Mouse (Mus musculus): ENCODE measurements at regions not wholly inside any gene's neighbourhood (a gene's known extent, or its start where the extent isn't known, plus 50 kb on each side); places are given as distances from the start of the nearest gene placed in this dataset.

GRCm38 (mm10) chr4:105527316-105527715 is 262.4 kb upstream of the Gm12728 start:
- Histone ChIP-seq H3K36me3 (replicated peaks; ENCODE audit: control insufficient read depth, insufficient read depth, low read depth, low read length) (no peaks in the 10 kb centered on the region), H3K9me3 (replicated peaks; ENCODE audit: control insufficient read depth, low read length) (no peaks in the 10 kb centered on the region), H3K27me3 (ENCODE audit: control insufficient read depth, insufficient read depth, low read length) (no peaks in the 10 kb centered on the region), H3K4me1 (ENCODE audit: control insufficient read depth, insufficient read depth, low read length) (no peaks in the 10 kb centered on the region), H3K4me2 (ENCODE audit: low read depth, low read length) (no peak overlapping the region), H3K4me3 (ENCODE audit: low read depth, low read length) (no peak overlapping the region), H3K9ac (replicated peaks; ENCODE audit: low read length) (no peak overlapping the region), H3K27ac (replicated peaks; ENCODE audit: low read depth, low read length) (no peak overlapping the region)
- 85% methylated on average over 3 of the region's 3 CpGs for WGBS
- DNase-seq (ENCODE audit: low spot score), result no peak
- ATAC-seq (replicated peaks; ENCODE audit: insufficient number of reproducible peaks, low FRiP score, low TSS enrichment, low read depth), result no peak

DNA sequence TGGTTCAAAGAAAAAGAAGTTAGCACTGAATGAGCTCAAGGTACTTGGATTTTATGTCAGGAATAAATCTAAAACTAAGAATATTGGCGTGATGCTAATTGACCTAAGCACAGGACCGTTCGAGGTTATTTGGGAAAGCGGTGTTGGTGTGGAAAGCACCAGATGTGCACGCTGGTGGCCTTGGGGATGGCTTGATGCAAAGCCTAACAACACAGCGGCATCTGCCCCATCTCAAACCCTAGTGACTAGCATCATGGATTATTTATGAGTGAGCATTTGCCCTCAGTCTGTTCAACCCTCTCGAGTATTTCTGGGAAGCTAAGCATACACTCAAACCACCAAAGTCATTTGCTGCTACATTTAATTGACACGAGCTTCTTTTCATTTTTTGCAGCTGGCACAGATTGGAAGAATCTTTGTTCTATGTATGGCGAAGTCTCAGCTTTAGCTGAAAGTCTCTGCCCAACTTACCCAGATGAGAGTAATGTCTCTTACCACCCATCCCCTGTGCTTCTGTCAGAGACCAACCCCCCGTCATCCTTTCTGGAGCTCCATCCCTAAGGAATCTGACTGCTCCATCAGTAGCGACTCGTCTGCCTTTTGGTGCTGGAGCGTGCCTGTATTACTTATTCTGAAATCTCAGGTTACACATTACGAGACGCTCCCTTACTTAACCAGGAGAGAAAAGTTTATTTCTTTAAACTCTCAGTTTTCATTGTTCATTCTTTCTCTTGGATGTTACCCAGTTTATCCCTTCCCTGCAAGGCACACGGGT is 257.8 kb upstream of the Gm12728 start:
- WGBS, result 71% methylated on average over 16 of the region's 16 CpGs
- ATAC-seq (replicated peaks; ENCODE audit: insufficient number of reproducible peaks, low FRiP score, low TSS enrichment, low read depth) (no peak), DNase-seq (ENCODE audit: low spot score) (no peak)
- Histone ChIP-seq H3K4me1 (ENCODE audit: control insufficient read depth, insufficient read depth, low read length) (no peaks in the 10 kb centered on the region), H3K9ac (replicated peaks; ENCODE audit: low read length) (no peak overlapping the region), H3K9me3 (replicated peaks; ENCODE audit: control insufficient read depth, low read length) (no peaks in the 10 kb centered on the region), H3K36me3 (replicated peaks; ENCODE audit: control insufficient read depth, insufficient read depth, low read depth, low read length) (no peaks in the 10 kb centered on the region), H3K4me3 (ENCODE audit: low read depth, low read length) (no peak overlapping the region), H3K4me2 (ENCODE audit: low read depth, low read length) (no peak overlapping the region), H3K27ac (replicated peaks; ENCODE audit: low read depth, low read length) (no peak overlapping the region), H3K27me3 (ENCODE audit: control insufficient read depth, insufficient read depth, low read length) (no peaks in the 10 kb centered on the region)

GRCm38 (mm10) chr4:105535451-105535850 is 254.2 kb upstream of the Gm12728 start:
- no peak for DNase-seq (ENCODE audit: low spot score)
- WGBS, result 77% methylated on average over 6 of the region's 6 CpGs

GRCm38 (mm10) chr4:105545486-105545885 is 244.2 kb upstream of the Gm12728 start:
- no peak overlapping the region for H3K9ac ChIP-seq (replicated peaks; ENCODE audit: low read length)
- no peak overlapping the region for H3K4me2 ChIP-seq (ENCODE audit: low read depth, low read length)
- DNase-seq (ENCODE audit: low spot score), result no peak
- no peaks in the 10 kb centered on the region for H3K27me3 ChIP-seq (ENCODE audit: control insufficient read depth, insufficient read depth, low read length)
- H3K4me3 ChIP-seq (ENCODE audit: low read depth, low read length), result no peak overlapping the region
- no peak overlapping the region for H3K27ac ChIP-seq (replicated peaks; ENCODE audit: low read depth, low read length)
- no peak for ATAC-seq (replicated peaks; ENCODE audit: insufficient number of reproducible peaks, low FRiP score, low TSS enrichment, low read depth)
- no peaks in the 10 kb centered on the region for H3K36me3 ChIP-seq (replicated peaks; ENCODE audit: control insufficient read depth, insufficient read depth, low read depth, low read length)
- no peaks in the 10 kb centered on the region for H3K9me3 ChIP-seq (replicated peaks; ENCODE audit: control insufficient read depth, low read length)
- 75% methylated on average over 2 of the region's 2 CpGs for WGBS
- no peaks in the 10 kb centered on the region for H3K4me1 ChIP-seq (ENCODE audit: control insufficient read depth, insufficient read depth, low read length)

More at GRCm38 (mm10) chr4:105535451-105535850, 254.2 kb upstream of the Gm12728 start:
- Histone ChIP-seq H3K27me3 (ENCODE audit: control insufficient read depth, insufficient read depth, low read length) (no peaks in the 10 kb centered on the region), H3K9me3 (replicated peaks; ENCODE audit: control insufficient read depth, low read length) (no peaks in the 10 kb centered on the region), H3K4me3 (ENCODE audit: low read depth, low read length) (no peak overlapping the region), H3K27ac (replicated peaks; ENCODE audit: low read depth, low read length) (no peak overlapping the region), H3K9ac (replicated peaks; ENCODE audit: low read length) (no peak overlapping the region), H3K36me3 (replicated peaks; ENCODE audit: control insufficient read depth, insufficient read depth, low read depth, low read length) (no peaks in the 10 kb centered on the region), H3K4me2 (ENCODE audit: low read depth, low read length) (no peak overlapping the region), H3K4me1 (ENCODE audit: control insufficient read depth, insufficient read depth, low read length) (no peaks in the 10 kb centered on the region)
- ATAC-seq (replicated peaks; ENCODE audit: insufficient number of reproducible peaks, low FRiP score, low TSS enrichment, low read depth), result no peak

DNA sequence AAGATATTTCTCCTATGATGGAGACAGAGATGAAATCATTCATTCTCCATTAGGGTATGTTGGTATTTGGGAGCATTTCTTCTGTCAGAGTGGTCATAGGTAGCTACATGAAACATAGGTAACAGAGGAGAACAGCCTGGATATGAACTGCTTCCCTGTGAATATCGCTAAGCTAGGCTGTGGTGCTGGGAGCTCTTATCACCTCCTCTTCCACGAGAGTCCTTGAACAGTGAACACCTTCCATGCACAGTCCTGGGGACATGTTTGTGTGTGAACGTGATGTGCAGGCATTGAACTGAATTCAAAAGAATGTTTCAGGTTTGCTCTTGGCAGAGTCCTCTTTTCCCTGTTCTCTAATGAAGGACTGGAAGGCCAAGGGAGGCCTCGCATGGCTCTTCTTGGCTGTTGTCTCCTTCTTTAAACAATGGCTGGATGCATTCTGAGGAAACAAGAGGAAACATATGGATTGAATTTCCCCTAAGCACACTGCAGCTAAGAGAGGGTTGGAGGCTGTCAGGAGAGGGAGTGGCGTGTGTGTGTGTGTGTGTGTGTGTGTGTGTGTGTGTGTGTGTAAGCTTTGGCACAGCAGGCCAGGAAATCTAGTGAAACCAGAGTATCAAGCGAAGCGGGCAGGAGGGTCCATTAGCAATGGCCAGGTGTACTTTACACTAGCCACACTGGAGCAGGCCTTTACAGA is 239.8 kb upstream of the Gm12728 start:
- 0 out of 2 replicates have a peak overlapping the region, but pooled peaks have one; percentile 28 for H3K27ac ChIP-seq (replicated peaks; ENCODE audit: low read depth, low read length)
- no peak overlapping the region for H3K4me3 ChIP-seq (ENCODE audit: low read depth, low read length)
- DNase-seq (ENCODE audit: low spot score), result peak; percentile 66
- H3K9me3 ChIP-seq (replicated peaks; ENCODE audit: control insufficient read depth, low read length), result no peaks in the 10 kb centered on the region
- 0 out of 2 replicates have a peak, but pooled peaks have one; percentile 29 for ATAC-seq (replicated peaks; ENCODE audit: insufficient number of reproducible peaks, low FRiP score, low TSS enrichment, low read depth)
- no peaks in the 10 kb centered on the region for H3K4me1 ChIP-seq (ENCODE audit: control insufficient read depth, insufficient read depth, low read length)
- WGBS, result 53% methylated on average over 7 of the region's 7 CpGs
- H3K27me3 ChIP-seq (ENCODE audit: control insufficient read depth, insufficient read depth, low read length), result no peaks in the 10 kb centered on the region
- H3K4me2 ChIP-seq (ENCODE audit: low read depth, low read length), result no peak overlapping the region
- H3K36me3 ChIP-seq (replicated peaks; ENCODE audit: control insufficient read depth, insufficient read depth, low read depth, low read length), result no peaks in the 10 kb centered on the region
- H3K9ac ChIP-seq (replicated peaks; ENCODE audit: low read length), result no peak overlapping the region

GRCm38 (mm10) chr4:105551966-105552685 is 237.5 kb upstream of the Gm12728 start:
- H3K9me3 ChIP-seq (replicated peaks; ENCODE audit: control insufficient read depth, low read length), result no peaks in the 10 kb centered on the region
- H3K4me3 ChIP-seq (ENCODE audit: low read depth, low read length), result no peak overlapping the region
- H3K27ac ChIP-seq (replicated peaks; ENCODE audit: low read depth, low read length), result no peak overlapping the region
- H3K9ac ChIP-seq (replicated peaks; ENCODE audit: low read length), result no peak overlapping the region
- no peak for ATAC-seq (replicated peaks; ENCODE audit: insufficient number of reproducible peaks, low FRiP score, low TSS enrichment, low read depth)
- no peak overlapping the region for H3K4me2 ChIP-seq (ENCODE audit: low read depth, low read length)
- no peaks in the 10 kb centered on the region for H3K4me1 ChIP-seq (ENCODE audit: control insufficient read depth, insufficient read depth, low read length)
- DNase-seq (ENCODE audit: low spot score), result no peak
- WGBS, result 93% methylated on average over 4 of the region's 4 CpGs
- no peaks in the 10 kb centered on the region for H3K27me3 ChIP-seq (ENCODE audit: control insufficient read depth, insufficient read depth, low read length)
- no peaks in the 10 kb centered on the region for H3K36me3 ChIP-seq (replicated peaks; ENCODE audit: control insufficient read depth, insufficient read depth, low read depth, low read length)

GRCm38 (mm10) chr4:105554994-105555393 is 234.7 kb upstream of the Gm12728 start:
- DNase-seq (ENCODE audit: low spot score) (no peak), ATAC-seq (replicated peaks; ENCODE audit: insufficient number of reproducible peaks, low FRiP score, low TSS enrichment, low read depth) (no peak)
- Histone ChIP-seq H3K4me2 (ENCODE audit: low read depth, low read length) (no peak overlapping the region), H3K4me1 (ENCODE audit: control insufficient read depth, insufficient read depth, low read length) (no peaks in the 10 kb centered on the region), H3K36me3 (replicated peaks; ENCODE audit: control insufficient read depth, insufficient read depth, low read depth, low read length) (no peaks in the 10 kb centered on the region), H3K27ac (replicated peaks; ENCODE audit: low read depth, low read length) (no peak overlapping the region), H3K9me3 (replicated peaks; ENCODE audit: control insufficient read depth, low read length) (no peaks in the 10 kb centered on the region), H3K9ac (replicated peaks; ENCODE audit: low read length) (no peak overlapping the region), H3K27me3 (ENCODE audit: control insufficient read depth, insufficient read depth, low read length) (no peaks in the 10 kb centered on the region), H3K4me3 (ENCODE audit: low read depth, low read length) (no peak overlapping the region)
- WGBS, result 89% methylated on average over 8 of the region's 8 CpGs

- Histone ChIP-seq H3K4me1 (ENCODE audit: control insufficient read depth, insufficient read depth, low read length) (no peaks in the 10 kb centered on the region), H3K27me3 (ENCODE audit: control insufficient read depth, insufficient read depth, low read length) (no peaks in the 10 kb centered on the region), H3K36me3 (replicated peaks; ENCODE audit: control insufficient read depth, insufficient read depth, low read depth, low read length) (no peaks in the 10 kb centered on the region), H3K9me3 (replicated peaks; ENCODE audit: control insufficient read depth, low read length) (no peaks in the 10 kb centered on the region), H3K4me3 (ENCODE audit: low read depth, low read length) (no peak overlapping the region), H3K27ac (replicated peaks; ENCODE audit: low read depth, low read length) (no peak overlapping the region), H3K4me2 (ENCODE audit: low read depth, low read length) (no peak overlapping the region), H3K9ac (replicated peaks; ENCODE audit: low read length) (no peak overlapping the region)
- WGBS, result 98% methylated on average over 3 of the region's 3 CpGs
- ATAC-seq (replicated peaks; ENCODE audit: insufficient number of reproducible peaks, low FRiP score, low TSS enrichment, low read depth) (no peak), DNase-seq (ENCODE audit: low spot score) (no peak)
Observed at GRCm38 (mm10) chr4:105555941-105556340, 233.7 kb upstream of the Gm12728 start.

Measured in embryonic facial prominence, embryonic 11.5 days (tissue).